ENCODE assay signal across 8 mouse cellular contexts in genomic region chr11:119237568-119238304, GRCm38 (mm10). TPM values are rescaled to one million over a fixed set of nuclear protein-coding genes. Genes with fewer than 3 reads are reported as not detected.
DNase-seq lines count a peak whose midpoint lies in the region; ATAC-seq lines count a peak whose summit lies in the region.

No protein-coding gene starts in this region.

- 0 out of 2 replicates have a peak overlapping the region, but pooled peaks have one; percentile 36 for H3K9ac ChIP-seq in kidney, embryonic 15.5 days
- peak overlapping the region; percentile 19; the same call in 1 of the 2 replicates for H3K9ac ChIP-seq in embryonic facial prominence, embryonic 11.5 days (replicated peaks; ENCODE audit: low read length)
- no peak overlapping the region for H3K9ac ChIP-seq in liver, embryonic 15.5 days
- H3K9ac ChIP-seq in neural tube, embryonic 13.5 days, result peak overlapping the region; percentile 34; the same call in 1 of the 2 replicates

- H3K4me2 ChIP-seq in kidney, embryonic 15.5 days, result peak overlapping the region; percentile 67
- peak overlapping the region; percentile 36 for H3K4me2 ChIP-seq in embryonic facial prominence, embryonic 11.5 days (ENCODE audit: low read depth, low read length)
- peak overlapping the region; percentile 68 for H3K4me2 ChIP-seq in liver, embryonic 15.5 days
- H3K4me2 ChIP-seq in neural tube, embryonic 13.5 days, result peak overlapping the region; percentile 48

- peak overlapping the region; percentile 38 for H3K4me3 ChIP-seq in kidney, embryonic 15.5 days (replicated peaks)
- 0 out of 2 replicates have a peak overlapping the region, but pooled peaks have one; percentile 7 for H3K4me3 ChIP-seq in embryonic facial prominence, embryonic 11.5 days (ENCODE audit: low read depth, low read length)
- H3K4me3 ChIP-seq in hindbrain, embryonic 10.5 days, result peak overlapping the region; percentile 42
- H3K4me3 ChIP-seq in liver, embryonic 15.5 days (replicated peaks), result peak overlapping the region; percentile 42
- H3K4me3 ChIP-seq in neural tube, embryonic 13.5 days, result peak overlapping the region; percentile 20

- no peaks in the 10 kb centered on the region for H3K9me3 ChIP-seq in kidney, embryonic 15.5 days (replicated peaks)
- H3K9me3 ChIP-seq in embryonic facial prominence, embryonic 11.5 days (replicated peaks; ENCODE audit: control insufficient read depth, low read length), result no peaks in the 10 kb centered on the region
- peaks cover 12% of the 10 kb centered on the region; the same call in 1 of the 2 replicates for H3K9me3 ChIP-seq in hindbrain, embryonic 10.5 days
- H3K9me3 ChIP-seq in liver, embryonic 15.5 days (replicated peaks), result no peaks in the 10 kb centered on the region
- no peaks in the 10 kb centered on the region for H3K9me3 ChIP-seq in neural tube, embryonic 13.5 days

- no peaks in the 10 kb centered on the region for H3K36me3 ChIP-seq in kidney, embryonic 15.5 days
- no peaks in the 10 kb centered on the region for H3K36me3 ChIP-seq in embryonic facial prominence, embryonic 11.5 days (replicated peaks; ENCODE audit: control insufficient read depth, insufficient read depth, low read depth, low read length)
- H3K36me3 ChIP-seq in hindbrain, embryonic 10.5 days, result peaks cover 80% of the 10 kb centered on the region
- no peaks in the 10 kb centered on the region for H3K36me3 ChIP-seq in liver, embryonic 15.5 days (replicated peaks)
- H3K36me3 ChIP-seq in neural tube, embryonic 13.5 days, result peaks cover 27% of the 10 kb centered on the region

- no peak for DNase-seq in kidney, adult 8-10 months
- DNase-seq in embryonic facial prominence, embryonic 11.5 days (ENCODE audit: low spot score), result peak; percentile 35
- peak; percentile 42 for DNase-seq in hindbrain, embryonic 10.5 days (ENCODE audit: low spot score)
- DNase-seq in left cerebral cortex, postnatal 36 days (ENCODE audit: low spot score in 2 of 2), result no peak
- no peak for DNase-seq in ovary, postnatal 10 days (ENCODE audit: low spot score)

- H3K27ac ChIP-seq in kidney, embryonic 15.5 days, result 0 out of 2 replicates have a peak overlapping the region, but pooled peaks have one; percentile 60
- no peak overlapping the region for H3K27ac ChIP-seq in embryonic facial prominence, embryonic 11.5 days (replicated peaks; ENCODE audit: low read depth, low read length)
- H3K27ac ChIP-seq in hindbrain, embryonic 10.5 days, result peak overlapping the region; percentile 80
- no peak overlapping the region for H3K27ac ChIP-seq in liver, embryonic 15.5 days (replicated peaks)
- H3K27ac ChIP-seq in neural tube, embryonic 13.5 days (replicated peaks), result peak overlapping the region; percentile 61

- intact Hi-C loops in left cerebral cortex, postnatal 36 days (cut with DNase I), result no loop called here

- H3K4me1 ChIP-seq in kidney, embryonic 15.5 days, result peaks cover 30% of the 10 kb centered on the region
- H3K4me1 ChIP-seq in embryonic facial prominence, embryonic 11.5 days (ENCODE audit: control insufficient read depth, insufficient read depth, low read length), result no peaks in the 10 kb centered on the region
- H3K4me1 ChIP-seq in hindbrain, embryonic 10.5 days (replicated peaks), result peaks cover 42% of the 10 kb centered on the region
- peaks cover 14% of the 10 kb centered on the region for H3K4me1 ChIP-seq in liver, embryonic 15.5 days (replicated peaks)
- H3K4me1 ChIP-seq in neural tube, embryonic 13.5 days (replicated peaks), result peaks cover 17% of the 10 kb centered on the region

- WGBS in kidney, embryonic 15.5 days, result 32% methylated on average over 20 of the region's 20 CpGs
- WGBS in embryonic facial prominence, embryonic 11.5 days, result 35% methylated on average over 20 of the region's 20 CpGs
- 37% methylated on average over 20 of the region's 20 CpGs for WGBS in hindbrain, embryonic 10.5 days
- 10% methylated on average over 20 of the region's 20 CpGs for WGBS in liver, embryonic 15.5 days (ENCODE audit: insufficient replicate concordance)
- 36% methylated on average over 20 of the region's 20 CpGs for WGBS in neural tube, embryonic 13.5 days

- ATAC-seq in kidney, embryonic 15.5 days (replicated peaks; ENCODE audit: low FRiP score), result peak; percentile 61; the same call in 1 of the 2 replicates
- ATAC-seq in embryonic facial prominence, embryonic 11.5 days (replicated peaks; ENCODE audit: insufficient number of reproducible peaks, low FRiP score, low TSS enrichment, low read depth), result peak; percentile 50; the same call in 1 of the 2 replicates
- ATAC-seq in liver, embryonic 15.5 days (ENCODE audit: insufficient read depth), result peak; percentile 55
- ATAC-seq in neural tube, embryonic 13.5 days (ENCODE audit: low read depth), result peak; percentile 54

- H3K27me3 ChIP-seq in kidney, embryonic 15.5 days, result no peaks in the 10 kb centered on the region
- H3K27me3 ChIP-seq in embryonic facial prominence, embryonic 11.5 days (ENCODE audit: control insufficient read depth, insufficient read depth, low read length), result no peaks in the 10 kb centered on the region
- H3K27me3 ChIP-seq in hindbrain, embryonic 10.5 days (ENCODE audit: insufficient read depth, poor library complexity, severe bottlenecking), result no peaks in the 10 kb centered on the region
- peaks cover 5% of the 10 kb centered on the region; the same call in 1 of the 2 replicates for H3K27me3 ChIP-seq in liver, embryonic 15.5 days
- H3K27me3 ChIP-seq in neural tube, embryonic 13.5 days, result no peaks in the 10 kb centered on the region

RNA-seq across cellular contexts. Expression of gene Ccdc40, which starts 9.4 kb away (rescaled TPM):
- polyA plus RNA-seq in kidney, embryonic 15.5 days (2015; fragmentation: Nextera tagmentation; extraction: Ambion mirVana), result 4.6 and 6.5 TPM in 2 replicates
- 12.1 and 13.4 TPM in 2 replicates for polyA plus RNA-seq in embryonic facial prominence, embryonic 11.5 days (2014; fragmentation: Nextera tagmentation; extraction: Ambion mirVana)
- polyA plus RNA-seq in hindbrain, embryonic 10.5 days (2016; fragmentation: Nextera tagmentation; extraction: Ambion mirVana), result 20.0 and 21.3 TPM in 2 replicates
- polyA plus RNA-seq in liver, embryonic 15.5 days (2015; fragmentation: Nextera tagmentation; extraction: Ambion mirVana), result 0.55 and 0.70 TPM in 2 replicates
- 15.7 and 15.8 TPM in 2 replicates for polyA plus RNA-seq in neural tube, embryonic 13.5 days (2015; fragmentation: Nextera tagmentation; extraction: Ambion mirVana)
- total RNA-seq in left cerebral cortex, postnatal 36 days (2021), result 1 to 10 TPM; 1.1 to 1.3 TPM

RNA-seq across cellular contexts. Expression of gene Tbc1d16, which starts 9.4 kb away (rescaled TPM):
- 12.8 and 15.0 TPM in 2 replicates for polyA plus RNA-seq in kidney, embryonic 15.5 days (2015; fragmentation: Nextera tagmentation; extraction: Ambion mirVana)
- 9.5 and 11.9 TPM in 2 replicates for polyA plus RNA-seq in embryonic facial prominence, embryonic 11.5 days (2014; fragmentation: Nextera tagmentation; extraction: Ambion mirVana)
- 29.5 and 37.9 TPM in 2 replicates for polyA plus RNA-seq in hindbrain, embryonic 10.5 days (2016; fragmentation: Nextera tagmentation; extraction: Ambion mirVana)
- 1.6 and 1.9 TPM in 2 replicates for polyA plus RNA-seq in liver, embryonic 15.5 days (2015; fragmentation: Nextera tagmentation; extraction: Ambion mirVana)
- polyA plus RNA-seq in neural tube, embryonic 13.5 days (2015; fragmentation: Nextera tagmentation; extraction: Ambion mirVana), result 49.0 and 50.8 TPM in 2 replicates
- total RNA-seq in left cerebral cortex, postnatal 36 days (2021), result 10 to 100 TPM; 30.5 to 36.2 TPM

RNA-seq across cellular contexts. Expression of gene Gaa, which starts 30.0 kb away (rescaled TPM):
- 53.9 and 64.8 TPM in 2 replicates for polyA plus RNA-seq in kidney, embryonic 15.5 days (2015; fragmentation: Nextera tagmentation; extraction: Ambion mirVana)
- polyA plus RNA-seq in embryonic facial prominence, embryonic 11.5 days (2014; fragmentation: Nextera tagmentation; extraction: Ambion mirVana), result 15.7 and 19.0 TPM in 2 replicates
- polyA plus RNA-seq in hindbrain, embryonic 10.5 days (2016; fragmentation: Nextera tagmentation; extraction: Ambion mirVana), result 28.3 and 35.5 TPM in 2 replicates
- polyA plus RNA-seq in liver, embryonic 15.5 days (2015; fragmentation: Nextera tagmentation; extraction: Ambion mirVana), result 21.4 and 26.4 TPM in 2 replicates
- 58.0 and 62.5 TPM in 2 replicates for polyA plus RNA-seq in neural tube, embryonic 13.5 days (2015; fragmentation: Nextera tagmentation; extraction: Ambion mirVana)
- total RNA-seq in left cerebral cortex, postnatal 36 days (2021), result 100 to 1,000 TPM; 220 to 253 TPM

Comparison
In these comparisons a context has a peak if more than half of its experiments do, and no peak if none do; other contexts are left out.
1. H3K27ac ChIP-seq: peak in kidney, embryonic 15.5 days (single experiment), hindbrain, embryonic 10.5 days (single experiment) and neural tube, embryonic 13.5 days (single experiment); none in embryonic facial prominence, embryonic 11.5 days (single experiment) and liver, embryonic 15.5 days (single experiment).
2. DNase-seq: peak in embryonic facial prominence, embryonic 11.5 days (single experiment) and hindbrain, embryonic 10.5 days (single experiment); none in kidney, adult 8-10 months (0 of 2), left cerebral cortex, postnatal 36 days (0 of 2) and ovary, postnatal 10 days (single experiment).
3. Peak in every context shown above with its lines, with median percentiles within 50 percentile points of each other: ATAC-seq, H3K4me2 ChIP-seq and H3K4me3 ChIP-seq.